Mouse (Mus musculus) Patski (cell line): Measurements from ENCODE around the gene Edrf1. TPM values are rescaled to one million over a fixed set of nuclear protein-coding genes. Genes with fewer than 3 reads are reported as not detected.

Experiments
- ATAC-seq: fragments of 100-300 bp; one replicate; pipeline ENCODE4 v1.8.0; 2021
- CTCF ChIA-PET: fragments of 350-600 bp; sonication (Branson Sonifier 250); formaldehyde crosslinking; loops from one replicate; lab custom pipeline; 2022; ENCODE audit warnings: inconsistent platforms; lab: Charles Lee
- POLR2A ChIA-PET: fragments of 350-600 bp; sonication (Branson Sonifier 250); formaldehyde crosslinking; loops from one replicate; lab custom pipeline; 2022; ENCODE audit warnings: antibody characterized with exemption, inconsistent platforms; lab: Charles Lee
- DNase-seq: peaks from one replicate; pipeline ENCODE4 v3.0.0-alpha.2; 2011; ENCODE audit warnings: low read depth, low spot score
- H3K27me3 ChIP-seq: fragments of 371-371 bp; one replicate; pipeline ENCODE4 v1.5.1; 2021
- CTCF ChIP-seq: fragments of 100-300 bp; IDR thresholded peaks from one replicate; pipeline ENCODE4 v1.5.1; 2021
- in situ Hi-C: fragments of 300-500 bp; cut with MboI; formaldehyde crosslinking; loops from 3 replicates; pipeline ENCODE4 v1.11.1; 2018; ENCODE audit warnings: low pct_unique_long_range_greater_than_20kb, mixed read lengths
- polyA plus RNA-seq: library from polyadenylated mRNA; unstranded; gene quantifications from one replicate; pipeline ENCODE4 v1.2.3, GENCODE M21; 2021

The Edrf1 gene
- 24.1 TPM for polyA plus RNA-seq

DNA sequence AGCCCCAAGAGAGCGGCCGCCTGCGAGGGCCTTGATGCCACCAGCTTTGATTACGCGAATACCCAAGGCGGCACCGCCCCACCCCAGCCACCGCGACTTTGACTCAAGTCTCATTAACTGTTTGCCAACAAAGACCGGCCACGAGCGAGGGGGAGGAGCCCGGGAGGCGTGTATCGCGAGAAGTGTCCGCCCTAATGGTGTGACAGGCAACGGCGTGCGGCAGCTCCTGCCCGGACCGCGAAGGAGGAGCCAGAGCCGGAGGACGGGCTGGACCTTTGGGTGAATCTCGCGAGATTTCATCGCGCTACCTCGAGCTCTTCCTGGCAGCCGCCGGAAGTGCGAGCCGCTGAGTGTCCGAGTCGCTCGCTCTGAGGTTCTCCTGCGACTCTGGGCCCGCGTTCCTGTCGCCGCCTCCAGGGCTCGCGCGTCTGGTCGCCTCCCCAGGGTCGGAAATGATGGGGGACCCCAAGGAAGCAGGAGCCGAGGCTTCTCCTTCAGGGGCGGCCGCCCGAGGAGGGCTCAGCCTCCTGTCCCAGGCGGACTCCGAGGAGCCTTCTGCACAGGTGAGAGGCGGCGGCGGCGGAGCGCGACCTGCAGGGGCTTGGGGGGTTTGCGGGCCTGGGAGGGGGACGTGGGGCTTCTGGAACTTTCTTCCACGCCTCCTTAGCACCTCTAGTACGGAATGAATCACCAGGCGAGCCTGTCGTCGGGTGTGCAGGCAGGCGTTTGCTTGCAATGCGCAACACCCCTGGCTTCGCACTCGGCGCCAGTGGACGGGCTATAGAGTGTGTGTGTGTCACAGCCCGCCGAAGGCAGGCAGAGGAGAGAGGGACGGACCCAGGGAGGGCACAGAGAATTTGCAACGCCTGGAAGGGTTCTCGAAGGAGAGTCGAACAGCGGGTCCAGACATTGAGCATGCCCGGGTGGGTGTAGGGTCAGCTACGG lies at the start of gene Edrf1:
TSS of gene Edrf1 (plus strand) at position 183 of the 945 bp plus-strand sequence.
- ChIA-PET POLR2A (interaction anchor here (0.7 to 1.1 kb wide), 4 partner anchors 61 to 388 kb away, joined by 3 to 8 read pairs (median 5); partner anchors contain the start of gene Uros), CTCF (interaction anchor here (0.7 to 1.8 kb wide), 10 partner anchors 10 to 646 kb away, joined by 3 to 9 read pairs (median 4); no protein-coding TSS in a partner anchor)
- in situ Hi-C loops, result loop anchor here (5.0 to 10.0 kb wide), 3 partner anchors 323 to 600 kb away; no protein-coding TSS in a partner anchor
- ATAC-seq (peak; percentile 90), DNase-seq (peak; percentile 86)
- no peaks in the 10 kb centered on the region for H3K27me3 ChIP-seq
- no peak for TF ChIP-seq CTCF

DNA sequence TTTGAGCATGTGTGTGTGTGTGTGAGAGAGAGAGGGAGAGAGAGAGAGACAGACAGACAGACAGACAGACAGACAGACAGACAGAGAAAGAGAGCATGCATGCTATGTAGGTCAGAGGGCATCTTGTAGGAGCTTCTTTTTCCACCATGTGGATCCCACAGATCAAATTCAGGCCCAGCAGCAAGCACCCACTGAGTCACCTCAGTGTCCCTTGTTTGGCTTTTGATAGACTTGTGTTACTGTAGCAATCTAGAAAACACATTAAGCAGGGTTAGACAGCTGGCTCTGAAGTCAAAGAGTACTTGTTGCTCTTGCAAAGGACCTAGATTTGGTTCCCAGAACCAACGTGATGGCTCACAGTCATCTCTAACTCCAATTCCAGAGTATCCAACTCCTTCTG lies 45.6 kb upstream of the Edrf1 start:
- no peak for ATAC-seq
- in situ Hi-C loops, result no loop called here
- H3K27me3 ChIP-seq, result peaks cover 13% of the 10 kb centered on the region
- DNase-seq, result no peak
- ChIA-PET CTCF (no interaction called here), POLR2A (no interaction called here)
- TF ChIP-seq CTCF, result no peak

DNA sequence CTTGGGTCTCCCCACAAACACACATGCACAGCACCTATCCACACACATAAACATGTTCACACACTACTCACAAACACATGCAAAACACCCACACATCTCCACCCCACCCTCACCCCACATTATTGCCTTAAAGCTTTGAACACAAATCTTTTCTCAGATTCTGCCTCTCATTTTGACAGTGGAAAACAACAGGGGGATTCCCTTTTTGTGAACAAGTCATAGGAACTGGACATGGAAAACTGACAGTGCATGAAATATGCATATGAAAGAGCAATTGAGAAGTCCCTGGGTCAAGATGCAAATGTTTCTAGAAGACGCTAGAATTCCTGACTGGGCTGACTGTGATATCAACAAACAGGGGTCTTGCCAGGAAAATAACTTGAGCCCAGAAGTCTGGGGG lies 36.8 kb upstream of the Edrf1 start:
- no peak for DNase-seq
- CTCF ChIA-PET, result no interaction called here
- TF ChIP-seq CTCF, result no peak
- no peaks in the 10 kb centered on the region for H3K27me3 ChIP-seq
- POLR2A ChIA-PET, result no interaction called here
- in situ Hi-C loops, result no loop called here
- no peak for ATAC-seq

DNA sequence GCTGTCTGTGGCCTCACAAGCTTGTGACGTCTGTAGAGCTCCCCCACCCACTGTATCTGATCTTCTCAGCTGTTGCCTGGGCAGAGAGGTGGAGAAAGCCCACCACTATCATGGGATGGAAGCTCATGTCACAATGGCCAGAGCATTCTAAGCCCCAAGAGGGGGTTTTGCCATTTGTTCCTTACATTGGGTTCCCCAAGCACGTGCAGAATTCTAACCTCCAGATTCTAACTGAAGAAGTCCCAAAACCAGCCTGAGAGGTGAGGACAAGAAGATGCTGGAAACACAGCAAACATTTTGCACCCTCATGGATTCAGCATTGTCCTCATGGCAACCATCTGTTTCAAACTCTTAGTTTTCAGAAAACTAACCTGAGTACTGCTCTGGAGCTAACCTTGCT lies 35.3 kb upstream of the Edrf1 start, which contains the start of gene Tex36:
TSS of gene Tex36 (minus strand) at position 101 of the 400 bp plus-strand sequence.
- no peak for DNase-seq
- CTCF ChIA-PET, result no interaction called here
- no peak for TF ChIP-seq CTCF
- ATAC-seq, result no peak
- in situ Hi-C loops, result no loop called here
- no peaks in the 10 kb centered on the region for H3K27me3 ChIP-seq
- POLR2A ChIA-PET, result no interaction called here

DNA sequence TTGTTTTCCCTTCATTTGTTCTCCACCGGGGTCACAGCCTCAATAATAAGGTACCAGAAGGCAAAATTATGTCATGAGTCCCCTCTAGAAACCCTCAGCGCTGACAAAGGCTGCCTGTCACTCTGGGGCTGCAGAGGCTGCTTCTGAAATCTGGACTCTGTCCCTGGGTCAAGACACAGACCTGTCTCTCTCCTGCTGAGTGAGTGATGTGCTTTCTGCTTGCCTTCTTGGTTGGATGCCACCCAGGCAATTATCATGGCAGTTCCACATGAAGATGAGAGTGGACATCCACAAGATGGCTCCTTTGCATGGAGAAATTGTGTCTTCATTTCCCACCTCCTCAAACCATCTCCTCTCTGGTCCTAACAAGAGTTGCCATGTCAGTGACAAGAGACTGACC lies 34.2 kb upstream of the Edrf1 start:
- ChIA-PET CTCF (no interaction called here), POLR2A (no interaction called here)
- ATAC-seq, result no peak
- no peaks in the 10 kb centered on the region for H3K27me3 ChIP-seq
- TF ChIP-seq CTCF, result no peak
- in situ Hi-C loops, result no loop called here
- DNase-seq, result no peak

DNA sequence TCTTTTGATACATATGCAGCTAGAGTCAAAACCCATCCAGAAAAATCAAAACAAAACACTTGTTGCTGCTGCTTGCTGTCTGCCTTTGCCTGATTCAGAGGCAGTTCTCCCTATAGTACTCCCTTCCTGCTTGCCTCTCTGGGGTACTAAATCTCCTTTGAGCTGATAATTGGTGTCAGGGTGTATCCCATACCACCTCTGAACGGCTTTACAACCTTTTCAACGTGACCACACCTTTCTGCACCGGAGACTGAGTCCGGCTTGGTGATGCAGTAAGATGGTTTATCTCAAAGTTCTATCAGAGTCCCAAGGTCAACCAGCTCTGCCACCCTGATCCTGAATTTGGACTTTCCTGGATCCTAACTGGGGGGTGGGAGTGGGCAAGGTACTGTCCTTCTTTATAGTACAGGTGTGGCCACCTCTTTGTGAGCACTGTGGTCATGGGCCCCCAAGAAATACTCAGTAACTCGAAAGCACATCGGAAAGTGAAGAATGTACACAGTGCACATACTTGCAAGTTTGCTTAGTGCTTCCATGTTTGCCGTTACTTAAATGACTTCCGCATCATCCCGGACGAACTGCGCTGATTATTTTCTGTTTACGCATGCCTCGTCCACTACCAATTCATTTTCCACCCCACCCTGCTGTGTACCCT lies 32.8 kb upstream of the Edrf1 start:
- ChIA-PET CTCF (no interaction called here), POLR2A (no interaction called here)
- no peak for TF ChIP-seq CTCF
- ATAC-seq, result no peak
- no peaks in the 10 kb centered on the region for H3K27me3 ChIP-seq
- in situ Hi-C loops, result no loop called here
- DNase-seq, result no peak

DNA sequence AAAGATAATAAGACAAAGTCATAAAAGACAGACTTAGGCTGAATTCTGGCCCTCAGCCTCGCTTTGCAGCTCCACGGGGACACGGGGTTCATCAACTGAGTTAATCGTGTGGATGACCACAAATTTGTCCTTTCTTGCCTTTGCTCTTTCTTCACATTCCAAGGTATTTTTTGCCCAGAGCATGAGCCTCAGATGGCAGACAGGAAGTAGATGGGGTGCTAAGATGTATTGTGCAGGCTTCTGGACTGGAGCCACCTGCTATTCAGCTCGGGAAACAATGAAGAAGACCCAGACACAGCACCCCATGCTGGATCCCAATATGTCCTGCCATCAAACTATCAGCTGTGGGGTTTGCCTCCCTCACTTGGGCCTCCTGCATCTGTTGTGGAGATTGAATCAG lies 30.0 kb upstream of the Edrf1 start:
- DNase-seq, result peak; percentile 90
- H3K27me3 ChIP-seq, result no peaks in the 10 kb centered on the region
- no peak for TF ChIP-seq CTCF
- ChIA-PET POLR2A (interaction anchor here (0.7 to 2.0 kb wide), 2 partner anchors 487 to 536 kb away, joined by 4 to 7 read pairs; no protein-coding TSS in a partner anchor), CTCF (interaction anchor here (1.2 to 2.2 kb wide), 3 partner anchors 11 to 31 kb away, joined by 3 to 8 read pairs (median 4); partner anchors contain the start of gene Edrf1)
- in situ Hi-C loops, result no loop called here
- peak; percentile 55 for ATAC-seq

DNA sequence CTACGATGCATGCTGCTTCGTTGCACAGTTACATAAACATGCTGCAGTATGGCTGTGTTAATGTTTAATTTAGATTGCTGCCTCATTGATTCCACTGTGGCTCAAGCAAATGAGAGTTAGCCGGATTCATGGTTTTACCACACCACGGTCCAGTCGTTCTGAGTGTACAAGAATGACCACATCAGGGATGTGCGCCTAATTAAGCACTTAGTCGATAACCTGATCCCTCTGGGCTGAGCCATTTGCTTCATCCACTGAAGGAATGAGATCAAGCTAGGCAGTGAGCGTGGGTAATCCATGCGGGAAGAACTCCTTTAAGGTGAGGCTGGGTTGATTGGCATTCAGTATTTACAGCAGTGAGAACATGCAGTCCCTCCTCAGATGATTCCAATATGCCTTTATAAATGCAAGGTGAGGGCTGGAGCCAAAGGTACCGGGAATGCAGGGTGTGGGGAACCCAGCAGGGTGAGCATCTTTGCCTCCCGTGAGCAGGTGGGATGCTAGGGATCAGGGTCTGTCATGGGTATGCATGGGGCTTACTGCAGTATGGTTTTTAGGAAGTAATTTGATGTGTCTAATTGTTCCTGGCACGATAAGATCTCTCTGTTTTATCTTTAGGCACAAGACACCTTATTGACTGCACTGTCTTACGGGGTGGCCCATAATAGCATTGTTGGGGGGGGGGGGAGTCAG lies 29.3 kb upstream of the Edrf1 start:
- in situ Hi-C loops, result no loop called here
- ChIA-PET CTCF (interaction anchor here (1.0 kb wide), 1 partner anchor 10 kb away, joined by 3 read pairs; no protein-coding TSS in a partner anchor), POLR2A (interaction anchor here (0.7 to 2.0 kb wide), 2 partner anchors 173 to 488 kb away, joined by 4 to 7 read pairs; no protein-coding TSS in a partner anchor)
- peak; percentile 91 for ATAC-seq
- no peaks in the 10 kb centered on the region for H3K27me3 ChIP-seq
- peak; percentile 89 for DNase-seq
- no peak for TF ChIP-seq CTCF

DNA sequence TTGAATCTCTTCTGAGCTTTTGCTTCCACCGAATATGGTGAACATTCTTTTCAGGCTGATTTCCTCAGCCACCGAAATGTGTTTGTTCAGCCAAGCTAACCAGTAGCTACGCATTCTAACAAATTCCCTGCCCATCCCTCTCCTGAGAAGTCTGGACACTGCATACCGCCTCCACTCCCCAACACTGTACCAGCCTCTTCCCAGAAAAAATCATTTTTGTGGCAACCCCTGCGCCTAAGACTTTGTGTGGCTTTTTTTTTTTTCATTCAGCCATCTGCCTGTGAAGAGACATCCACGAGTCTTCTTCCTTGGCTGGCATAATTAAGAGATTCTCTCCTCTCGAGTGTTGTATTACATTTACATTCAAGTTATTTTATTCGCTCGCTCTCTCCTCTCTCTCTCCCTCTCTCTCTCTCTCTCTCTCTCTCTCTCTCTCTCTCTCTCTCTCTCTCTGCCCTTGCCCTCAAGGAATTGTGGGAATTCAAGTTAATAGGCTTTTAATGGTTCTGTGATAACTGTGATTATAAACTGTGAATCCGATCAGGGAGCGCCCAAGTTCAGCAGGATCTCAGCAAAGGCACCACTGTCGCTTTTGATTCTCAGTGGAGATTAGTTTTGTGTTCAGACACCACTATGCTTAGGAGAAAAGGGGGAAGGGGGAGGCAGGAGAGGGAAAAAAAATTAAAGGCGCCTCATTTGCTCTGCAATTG lies 28.6 kb upstream of the Edrf1 start:
- TF ChIP-seq CTCF, result no peak
- in situ Hi-C loops, result no loop called here
- DNase-seq (no peak), ATAC-seq (peak; percentile 11)
- ChIA-PET POLR2A (interaction anchor here (0.7 to 2.0 kb wide), 2 partner anchors 173 to 488 kb away, joined by 4 to 7 read pairs; no protein-coding TSS in a partner anchor), CTCF (interaction anchor here (1.0 kb wide), 1 partner anchor 11 kb away, joined by 3 read pairs; no protein-coding TSS in a partner anchor)
- H3K27me3 ChIP-seq, result no peaks in the 10 kb centered on the region
